Mouse (Mus musculus): Measurements from ENCODE around the gene Pdzd2.

Pdzd2 gene

GRCm38 (mm10) chr15:12739277-12740247, at the start of gene Pdzd2:
TSS of gene Pdzd2 (minus strand) at chr15:12739924.
- DNase-seq = peak; percentile 92 to 95

DNA sequence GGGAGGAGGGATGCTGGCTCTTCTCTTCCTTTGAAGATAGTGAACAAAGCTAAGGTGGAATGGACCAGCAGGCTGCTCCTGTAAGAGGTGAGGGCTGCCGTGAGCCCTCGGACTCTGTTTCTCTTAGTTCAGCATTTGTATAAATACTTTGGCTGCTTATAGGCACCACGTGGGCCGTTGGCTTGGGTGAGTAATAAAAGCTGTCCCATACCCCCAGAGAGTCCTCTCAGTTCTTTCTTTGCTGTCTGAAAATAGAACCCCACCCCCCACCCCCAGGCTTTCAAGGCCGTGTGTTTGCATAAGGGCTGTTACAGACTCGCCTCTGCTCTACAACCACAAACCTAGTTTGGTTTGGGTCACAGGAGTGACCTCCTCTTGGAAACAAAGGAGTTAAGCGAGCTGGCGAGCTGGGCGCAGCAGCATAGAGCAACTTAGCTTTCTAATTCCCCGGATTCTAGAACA, 49.7 kb upstream of the Pdzd2 start:
- DNase-seq = no peak

DNA sequence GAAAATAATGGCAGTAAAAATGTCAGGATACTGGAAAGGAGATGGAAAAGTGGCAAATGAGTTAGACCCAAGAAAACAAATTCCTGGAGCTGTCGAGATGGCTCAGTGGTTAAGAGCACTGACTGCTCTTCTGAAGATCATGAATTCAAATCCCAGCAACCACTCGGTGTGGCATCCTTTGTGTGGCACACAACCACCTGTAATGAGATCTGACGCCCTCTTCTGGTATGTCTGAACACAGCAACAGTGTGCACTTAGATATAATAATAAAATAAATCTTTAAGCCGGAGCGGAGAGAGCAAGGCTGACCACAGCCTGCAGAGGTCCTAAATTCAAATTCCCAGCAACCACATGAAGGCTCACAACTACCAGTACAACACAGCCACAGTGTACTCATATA, 48.8 kb upstream of the Pdzd2 start:
- DNase-seq = no peak

DNA sequence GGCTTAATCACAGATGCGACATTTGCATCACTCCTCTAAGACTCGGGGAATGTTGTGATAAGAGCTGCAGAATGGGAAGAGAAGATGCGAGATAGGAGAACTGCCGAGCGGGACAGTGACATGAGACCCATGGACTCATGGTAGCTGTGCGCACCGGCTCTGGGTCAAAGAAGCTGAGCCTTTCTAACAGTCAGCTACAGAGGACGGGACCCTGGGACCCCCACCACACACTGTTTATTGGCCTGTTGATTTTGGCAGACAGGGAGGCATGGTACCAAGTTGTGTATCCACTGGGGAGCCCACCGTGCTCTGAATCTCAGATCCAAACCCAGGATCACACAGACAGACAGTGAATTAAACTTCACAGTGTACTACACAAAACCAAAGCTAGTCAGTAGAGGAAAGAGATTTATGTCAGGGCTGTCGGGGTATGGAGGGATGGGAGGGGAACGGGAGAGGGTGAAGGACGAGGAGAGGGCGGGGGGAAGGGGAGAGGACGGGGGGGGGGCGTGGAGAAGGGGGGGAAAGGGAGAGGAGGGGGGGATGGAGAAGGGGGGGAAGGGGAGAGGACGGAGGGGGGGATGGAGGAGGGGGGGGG, 42.1 kb upstream of the Pdzd2 start:
- no peak for DNase-seq

DNA sequence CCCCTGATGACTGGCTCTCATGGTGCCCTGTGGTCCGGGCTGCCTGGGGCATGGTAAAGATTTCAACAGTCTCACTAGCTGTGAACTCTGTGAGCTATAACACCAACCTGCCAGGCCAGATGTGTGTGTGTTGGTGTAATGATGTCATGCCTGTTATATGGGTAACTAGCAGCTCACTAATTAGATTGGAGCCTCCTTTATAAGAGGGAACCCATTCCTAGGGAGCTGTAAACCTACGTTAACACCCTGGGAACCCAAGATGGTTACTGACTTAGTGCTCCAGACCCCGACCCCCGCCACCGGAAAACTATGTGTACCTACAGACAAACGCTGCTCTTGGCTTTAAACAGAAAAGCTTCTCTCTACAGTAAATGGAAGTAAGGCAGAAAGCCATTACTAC, 41.6 kb upstream of the Pdzd2 start:
- no peak for DNase-seq

DNA sequence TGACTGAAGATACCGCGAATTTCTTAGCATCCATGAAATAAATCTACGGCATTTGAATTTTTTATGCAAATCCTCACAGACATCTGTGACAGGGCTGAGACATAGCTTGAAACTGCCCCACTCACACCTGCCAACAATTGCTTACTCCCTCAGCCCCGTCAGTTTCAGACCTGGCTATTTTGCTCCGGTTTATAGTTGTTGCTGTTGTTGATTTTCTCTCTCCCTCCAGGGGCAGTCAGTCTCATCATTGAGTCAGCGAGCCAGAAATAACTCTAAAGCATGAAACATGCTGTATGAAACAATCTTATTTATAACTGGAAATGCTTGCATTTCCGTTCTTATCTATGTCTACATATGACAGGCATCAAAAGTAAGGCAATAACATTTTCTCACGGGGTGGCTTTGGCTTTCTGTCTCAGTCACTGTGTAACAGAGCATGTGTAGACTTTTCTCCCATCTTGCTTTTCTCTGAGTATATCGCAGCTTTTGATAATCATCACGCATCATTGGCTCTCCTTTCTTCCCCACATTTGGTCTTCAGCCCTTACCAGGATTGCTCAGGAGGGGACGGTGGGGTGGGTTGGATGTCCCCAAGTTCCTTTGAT, 34.5 kb upstream of the Pdzd2 start:
- no peak for DNase-seq

- DNase-seq = no peak
These were observed 31.2 kb upstream of the Pdzd2 start for GRCm38 (mm10) chr15:12770958-12771357.

GRCm38 (mm10) chr15:12766848-12767247, 27.1 kb upstream of the Pdzd2 start:
- DNase-seq = no peak

- DNase-seq = no peak
These were observed 23.4 kb upstream of the Pdzd2 start for GRCm38 (mm10) chr15:12763147-12763546.

- no peak for DNase-seq
These were observed 22.7 kb upstream of the Pdzd2 start for GRCm38 (mm10) chr15:12762258-12762913.

DNA sequence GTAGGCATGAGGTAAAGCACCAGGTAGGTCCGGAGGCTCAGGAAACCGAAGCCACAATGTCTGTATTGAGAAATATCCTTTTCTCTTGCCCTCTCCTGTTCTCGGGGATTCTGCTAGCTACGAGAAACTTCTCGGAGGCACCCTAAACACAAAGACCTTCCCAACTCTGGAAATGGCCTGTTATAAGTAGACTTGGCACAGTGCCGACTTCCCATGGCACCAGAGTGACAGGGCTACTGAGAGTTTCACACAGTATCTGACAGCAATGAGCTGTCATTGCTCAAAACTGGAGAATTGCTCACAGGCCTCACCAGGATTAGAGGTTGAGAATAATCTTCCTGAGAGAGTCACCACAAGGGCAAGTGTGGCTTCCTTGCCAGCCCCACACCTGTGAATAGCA, 21.0 kb upstream of the Pdzd2 start:
- DNase-seq = no peak

DNA sequence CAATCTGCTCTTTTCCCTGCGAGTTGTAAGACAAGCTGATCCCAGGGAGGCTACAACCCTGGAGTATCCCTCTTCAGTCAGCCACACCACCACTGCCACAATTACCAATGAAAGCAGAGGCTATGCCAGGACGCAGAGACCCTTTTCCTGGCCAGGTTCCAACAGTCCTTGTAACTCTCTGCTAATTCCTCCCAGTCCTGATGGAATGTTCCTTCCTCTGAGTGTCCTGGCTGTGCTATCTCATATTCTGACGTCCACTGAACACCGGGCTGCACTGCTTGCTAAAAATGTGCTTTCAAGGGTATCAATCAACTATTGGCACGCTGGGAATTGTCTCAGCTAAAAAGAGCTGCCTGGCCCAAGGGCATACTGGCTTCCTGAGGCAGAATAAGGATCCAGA, 18.7 kb upstream of the Pdzd2 start:
- DNase-seq = no peak

DNA sequence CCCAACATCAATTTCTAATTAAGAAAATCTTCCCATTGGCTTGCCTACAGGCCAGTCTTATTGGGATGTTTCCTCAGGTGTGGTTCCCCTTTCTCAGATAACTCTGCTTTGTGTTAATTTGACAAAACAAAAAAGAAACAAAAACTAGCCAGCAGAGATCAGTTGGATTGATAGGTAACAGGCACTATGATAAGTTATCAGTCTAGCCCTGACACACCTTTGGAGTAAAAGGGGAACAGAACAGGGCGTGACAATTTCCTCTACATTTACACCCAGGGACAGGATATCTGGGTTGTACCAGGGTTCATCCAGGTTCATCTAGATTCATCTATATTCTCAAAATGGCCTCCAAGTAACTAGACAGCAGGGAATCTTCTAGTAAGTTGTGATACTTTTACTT, 18.0 kb upstream of the Pdzd2 start:
- no peak for DNase-seq

DNA sequence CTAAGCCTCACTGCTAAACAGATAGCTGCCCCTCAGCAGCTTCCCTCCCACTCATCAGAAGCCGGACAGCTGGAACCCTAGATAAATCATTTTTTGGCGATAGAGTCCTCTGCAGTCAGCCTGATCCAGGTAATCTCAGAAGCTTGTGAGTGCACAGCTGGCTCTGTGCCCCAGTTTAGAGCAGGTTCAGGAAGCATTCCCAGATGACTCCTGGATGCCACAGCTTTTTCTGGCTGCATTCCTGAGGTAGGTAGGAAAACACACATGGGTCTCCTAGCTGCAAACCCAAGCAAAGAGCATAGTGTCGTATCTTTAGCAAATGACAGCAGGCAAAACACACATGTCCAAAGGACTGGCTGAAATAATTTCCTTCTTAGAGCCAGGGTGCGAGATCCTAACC, 13.5 kb upstream of the Pdzd2 start:
- DNase-seq = peak in 1 of 2 experiments; percentile 37

DNA sequence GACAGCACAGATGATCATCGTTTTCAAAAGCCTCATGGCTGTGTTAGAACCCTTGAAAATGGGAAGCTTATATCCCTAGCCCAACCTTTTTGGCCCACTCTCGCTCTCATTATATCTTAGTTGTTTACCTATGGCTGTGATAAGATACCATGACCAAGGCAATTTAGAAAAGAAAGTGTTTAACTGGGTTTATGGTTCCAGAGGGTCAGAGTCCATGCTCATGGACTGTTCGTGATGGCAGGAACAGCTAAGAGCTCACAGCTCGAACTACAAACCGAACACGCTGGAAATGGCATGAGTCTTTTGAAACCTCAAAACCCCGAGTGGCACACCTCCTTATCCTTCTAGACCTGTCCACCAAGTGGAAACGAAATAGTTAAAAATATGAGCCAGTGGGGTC, 11.2 kb upstream of the Pdzd2 start:
- DNase-seq = no peak

DNA sequence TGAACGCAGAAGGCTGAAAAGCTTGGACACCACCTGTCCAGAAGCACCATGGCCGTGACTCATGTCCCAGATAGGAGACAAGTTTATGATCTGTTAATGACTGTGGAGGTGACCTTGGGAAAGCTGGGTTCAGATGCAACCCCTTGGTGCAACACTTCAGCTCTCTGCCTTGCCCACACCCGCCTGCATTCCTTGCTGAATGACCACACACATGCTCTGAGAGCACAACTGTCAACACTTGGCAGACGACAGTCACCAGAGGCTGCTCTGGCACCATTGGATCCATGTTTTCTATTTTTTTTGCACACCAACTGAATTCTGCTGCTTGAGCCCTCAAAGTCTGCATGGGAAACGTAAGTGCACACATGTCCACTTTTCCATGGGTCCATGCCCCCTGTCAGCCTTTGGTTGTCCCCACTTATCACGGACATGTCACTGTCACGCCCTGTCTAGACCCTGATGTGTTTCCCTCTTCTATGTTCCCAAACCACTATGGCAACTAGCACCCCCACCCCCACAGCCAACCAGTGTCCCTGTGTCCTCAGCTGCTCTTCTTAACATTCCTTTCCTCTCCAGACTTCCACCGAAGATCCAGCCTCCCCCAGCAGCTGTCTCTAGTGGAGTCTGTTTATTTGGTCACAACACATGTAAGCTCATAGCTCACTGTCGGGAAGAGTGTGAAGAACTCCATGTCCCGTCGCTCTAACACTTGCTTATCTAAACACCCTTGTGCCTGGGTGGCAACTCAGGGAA, 10.0 kb upstream of the Pdzd2 start:
- DNase-seq = peak; percentile 51 to 79

DNA sequence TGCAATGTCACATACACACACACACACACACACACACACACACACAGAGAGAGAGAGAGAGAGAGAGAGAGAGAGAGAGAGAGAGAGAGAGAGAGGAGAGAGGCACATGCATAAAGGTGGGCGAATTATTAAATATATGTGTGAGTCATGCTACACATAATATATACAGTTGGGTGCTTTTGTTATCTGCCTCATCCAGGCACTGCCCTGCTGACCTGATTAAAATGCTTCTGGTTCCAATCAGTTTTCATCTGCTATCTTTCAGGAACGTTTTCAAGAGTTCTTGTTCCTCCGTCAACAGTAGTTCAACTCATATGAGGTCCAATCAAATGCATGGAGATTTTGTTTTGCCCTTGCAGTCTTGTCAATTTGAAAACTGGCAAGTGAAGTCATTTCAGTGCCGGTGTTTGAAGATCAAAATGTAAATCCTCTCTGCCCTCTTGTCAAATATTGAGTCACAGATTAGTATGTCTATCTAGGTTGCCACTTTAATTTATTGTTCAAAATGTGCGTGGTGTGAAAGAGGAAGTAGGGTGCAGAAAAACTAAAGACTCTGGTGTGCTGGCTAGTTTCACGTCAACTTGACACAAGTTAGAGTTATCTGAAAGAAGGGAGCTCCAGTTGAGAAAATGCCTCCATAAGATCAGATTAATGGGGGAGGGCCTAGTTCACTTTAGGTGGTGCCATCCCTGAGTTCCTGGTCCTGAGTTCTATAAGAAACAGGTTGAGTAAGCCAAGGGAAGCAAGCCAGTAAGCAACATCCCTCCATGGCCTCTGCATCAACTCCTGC, 2.6 kb upstream of the Pdzd2 start:
- DNase-seq = no peak

DNA sequence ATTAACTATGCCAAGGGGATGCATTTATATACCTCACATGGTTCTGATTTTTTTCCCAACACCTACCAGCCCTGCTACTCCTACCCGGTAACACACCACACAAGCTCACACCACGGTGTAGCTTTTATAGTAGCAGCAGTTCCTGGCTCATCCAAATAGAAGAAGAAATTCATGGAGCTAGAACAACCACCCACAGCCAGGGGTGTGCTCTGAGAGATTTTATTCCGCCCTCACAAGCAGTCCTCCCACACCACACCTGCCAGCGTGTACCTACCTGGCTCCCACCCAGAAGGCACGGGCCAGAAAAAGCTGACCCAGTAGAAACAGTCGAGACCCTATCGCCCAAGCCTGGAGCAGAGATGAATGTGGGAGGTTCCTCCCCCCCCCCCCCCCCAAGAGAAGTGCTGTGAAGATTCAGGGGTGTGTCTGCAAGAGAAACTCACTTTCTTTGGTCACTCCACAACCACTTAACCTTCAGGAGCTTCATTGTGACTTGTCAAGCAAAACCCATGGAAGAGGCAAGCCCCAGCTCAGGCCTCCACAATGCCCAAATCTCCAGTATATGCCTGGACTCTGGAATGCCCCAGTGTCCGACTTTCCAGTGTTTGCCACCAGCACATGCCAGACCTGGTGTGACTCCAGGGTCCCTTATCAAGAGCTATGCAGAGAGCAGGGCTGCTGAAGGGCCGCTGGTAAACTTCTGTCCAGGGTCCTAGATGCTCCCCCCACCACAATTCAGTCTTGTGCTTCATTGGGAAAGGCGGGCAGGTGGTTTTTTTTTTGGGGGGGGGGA, 1.2 kb downstream of the Pdzd2 start:
- DNase-seq = no peak

- DNase-seq = no peak
These were observed 4.5 kb downstream of the Pdzd2 start for GRCm38 (mm10) chr15:12735208-12735607.

DNA sequence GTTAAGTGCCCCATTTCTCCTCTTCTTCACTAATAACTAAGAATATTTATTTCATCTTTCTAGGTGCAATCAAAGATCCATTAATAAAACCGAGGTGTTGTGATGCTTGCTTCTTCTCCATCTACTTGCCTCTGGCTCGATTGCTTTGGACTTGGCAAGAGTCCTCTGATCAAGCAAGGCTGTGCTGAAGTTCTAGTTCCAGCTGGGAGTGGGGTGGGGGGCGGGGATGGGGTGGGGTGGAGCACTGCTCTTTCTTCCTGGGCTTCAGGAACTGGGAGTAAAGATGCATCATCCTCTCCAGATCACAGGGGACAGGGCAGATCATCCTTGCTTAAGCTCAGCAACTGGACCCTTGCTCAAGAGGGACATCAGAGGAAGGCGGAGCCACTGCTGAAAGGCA, 5.5 kb downstream of the Pdzd2 start:
- no peak for DNase-seq

- DNase-seq = no peak
These were observed 7.1 kb downstream of the Pdzd2 start for GRCm38 (mm10) chr15:12732613-12733012.

Measured in lung, postnatal 4 days (tissue).